Mouse (Mus musculus) liver, adult 2 months (tissue): ENCODE data around the gene Ring1.

Source experiments
- CTCF ChIP-seq: fragments of 200-500 bp; IDR thresholded peaks from 2 replicates; pipeline ENCODE4 v1.5.1; 2011; ENCODE audit warnings: low read depth, low read length, control low read depth
- POLR2A ChIP-seq: fragments of 200-500 bp; IDR thresholded peaks from 2 replicates; pipeline ENCODE4 v1.6.1; 2011; ENCODE audit warnings: low read length, control low read depth; ENCODE audit not compliant: insufficient read depth; ENCODE audit errors: extremely low read depth

- TF ChIP-seq CTCF, result no peak
- TF ChIP-seq POLR2A, result no peak
These were observed 5.6 kb upstream of the Ring1 start for GRCm38 (mm10) chr17:34029890-34030595.
